Mouse (Mus musculus) right cerebral cortex, adult 18-20 months (tissue): ENCODE measurements around the gene Dmap1.
A peak's percentile ranks its signal among the peaks of the same experiment; 100 is the strongest.

Source experiments
- DNase-seq: peaks from one replicate; pipeline ENCODE4 v3.0.0; 2022; ENCODE audit warnings: mixed read lengths

Dmap1 gene

DNA sequence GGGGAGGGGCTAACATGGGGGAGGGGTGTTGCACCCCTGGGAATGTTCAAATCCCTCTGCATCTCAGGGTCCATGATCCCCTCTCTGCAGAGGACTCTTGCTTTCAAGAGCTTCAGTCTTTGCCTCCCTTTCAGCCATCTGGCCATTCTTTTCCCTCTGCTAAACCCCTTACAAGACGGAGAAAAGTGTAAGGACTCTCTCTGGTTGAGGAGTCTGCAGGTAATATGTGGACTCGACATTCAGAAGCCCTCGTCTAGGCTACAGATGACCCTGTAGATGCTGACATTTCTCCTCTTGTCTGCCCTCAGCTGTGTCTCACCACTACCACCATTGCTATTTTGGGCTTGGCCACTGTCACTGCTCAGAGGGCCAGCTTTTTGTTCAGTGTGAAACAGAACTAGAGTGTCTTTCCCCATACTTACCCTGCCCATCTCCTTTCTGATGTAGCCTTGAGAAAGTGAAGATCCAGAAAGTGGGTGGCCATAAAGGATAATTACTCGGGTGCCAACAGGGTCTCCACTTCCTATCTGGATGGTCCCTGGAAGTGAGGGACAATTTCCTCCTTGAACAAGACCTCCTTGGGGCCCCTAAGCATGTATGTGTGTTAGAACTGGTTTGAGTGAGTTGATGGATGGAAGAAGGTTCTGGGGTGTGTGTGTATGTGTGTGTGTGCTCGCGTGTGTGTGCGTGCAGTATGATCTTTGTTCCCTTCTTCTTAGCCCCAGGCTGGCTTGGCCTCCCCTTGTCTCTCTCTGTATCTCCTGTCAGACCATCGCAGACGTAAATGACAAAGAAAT, 27.2 kb downstream of the Dmap1 start:
- DNase-seq, result no peak

DNA sequence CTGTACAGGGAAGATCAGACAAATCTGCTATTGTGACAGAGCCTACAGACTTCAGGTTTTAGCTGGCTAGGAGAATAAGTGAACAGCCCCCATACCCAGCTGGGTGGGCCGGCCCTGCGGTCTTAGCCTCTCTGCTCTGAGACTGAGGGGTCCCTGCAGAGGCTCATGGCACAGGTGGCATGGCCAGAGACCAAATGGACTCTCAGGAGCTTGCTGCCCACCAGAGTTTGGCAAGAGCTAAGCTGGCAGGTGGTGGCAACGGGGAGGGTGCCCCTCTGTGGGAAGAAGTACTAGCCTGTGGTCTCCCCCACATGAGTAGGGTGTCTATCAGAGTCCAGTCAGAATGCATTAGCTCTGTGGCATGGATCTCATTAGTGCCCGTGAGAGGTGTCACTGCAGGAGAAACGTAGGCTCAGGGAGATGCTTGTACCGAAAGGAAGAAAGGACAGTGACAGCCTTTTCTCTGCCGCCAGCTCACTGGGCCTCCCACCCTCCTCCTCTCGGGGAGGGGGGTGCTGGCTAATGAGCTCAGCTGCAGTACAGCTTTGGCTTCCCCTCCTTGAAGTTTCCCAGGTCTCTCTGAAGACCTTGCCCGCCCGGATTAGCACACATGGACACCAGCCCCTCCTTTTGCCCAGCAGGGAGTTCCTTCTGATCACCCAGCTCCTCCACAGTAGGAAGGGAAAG, 27.9 kb downstream of the Dmap1 start:
- no peak for DNase-seq

DNA sequence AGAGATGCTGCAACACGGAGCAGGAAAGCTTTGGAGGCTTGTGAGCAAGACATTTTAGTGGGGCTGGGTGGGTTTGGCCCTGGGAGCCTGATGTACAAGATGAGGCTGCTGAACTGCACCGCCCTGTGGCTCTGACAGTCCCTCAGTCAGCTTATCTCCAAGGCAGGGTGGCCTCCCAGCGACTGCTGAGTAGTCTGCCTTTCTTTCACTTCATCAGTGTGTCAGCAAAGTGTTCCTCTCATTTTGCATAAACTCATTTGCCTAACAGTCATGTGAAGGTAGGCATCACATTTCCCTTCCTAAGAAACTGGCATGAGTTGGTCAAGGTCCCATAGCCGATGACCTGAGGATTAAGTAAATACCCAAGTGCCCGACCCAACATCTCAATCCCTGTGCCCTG, 29.3 kb downstream of the Dmap1 start:
- no peak for DNase-seq

DNA sequence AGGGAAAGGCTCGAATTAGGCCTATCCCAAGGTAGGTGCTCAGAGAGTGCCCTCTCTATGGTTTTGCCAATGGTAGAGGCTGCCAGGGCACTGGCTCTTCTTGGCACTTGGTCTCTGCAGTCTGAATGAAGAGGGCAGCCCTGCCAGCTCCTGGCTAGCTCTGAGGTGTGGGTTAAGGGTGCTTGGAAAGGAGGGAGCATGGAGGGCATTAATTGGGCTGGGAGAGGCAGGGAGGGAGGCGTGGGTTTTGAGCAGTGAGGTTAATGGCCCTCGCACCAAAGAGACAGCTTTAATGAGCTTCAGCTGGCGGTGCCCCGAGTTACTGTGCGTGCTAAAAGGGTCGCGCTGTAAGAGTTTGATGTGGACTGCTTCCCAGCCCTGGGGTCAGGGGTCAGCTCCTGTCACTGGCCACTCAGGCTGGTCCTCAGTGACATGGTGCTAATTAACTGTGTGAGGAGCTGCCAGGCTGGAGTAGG, 30.4 kb downstream of the Dmap1 start:
- DNase-seq, result peak; percentile 55

DNA sequence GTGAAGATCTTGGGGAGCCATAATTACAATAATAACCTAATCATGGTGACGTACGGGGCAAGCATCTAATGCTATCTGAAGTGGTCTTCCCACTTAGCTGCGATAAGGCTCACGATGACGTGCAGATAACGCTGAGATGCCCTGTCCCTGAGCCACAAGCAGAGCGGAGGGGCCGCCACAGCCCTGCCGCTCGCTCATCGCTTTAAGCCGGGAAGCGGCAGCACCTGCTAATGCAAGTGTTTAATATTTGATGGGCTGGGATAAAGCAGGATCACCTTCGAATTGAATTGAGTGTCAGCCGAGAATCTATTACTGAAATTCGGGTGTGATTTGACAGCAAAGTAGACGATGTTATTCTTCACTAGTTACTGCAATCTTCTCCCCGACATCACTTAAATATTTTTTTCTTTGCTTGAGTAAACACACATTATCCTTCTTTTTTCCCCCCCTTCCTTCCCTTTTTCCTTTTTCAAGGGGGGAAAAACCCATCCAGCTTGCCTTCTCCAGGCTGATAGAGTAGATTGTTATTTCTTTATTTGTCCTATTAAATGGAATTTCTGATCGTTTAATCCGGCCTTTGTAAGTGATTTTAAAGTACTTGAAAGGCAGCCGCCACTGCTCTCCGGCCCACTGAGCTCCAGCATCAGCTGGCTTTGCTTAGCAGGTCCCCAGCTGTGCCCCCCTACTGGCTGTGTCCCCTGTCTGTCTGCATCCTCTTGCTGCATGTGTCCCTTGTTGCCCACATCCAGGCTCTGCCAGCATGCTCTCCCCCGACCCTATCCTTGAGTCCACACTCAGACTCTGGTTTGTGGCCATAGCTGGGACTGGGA, 34.9 kb downstream of the Dmap1 start:
- DNase-seq, result no peak

DNA sequence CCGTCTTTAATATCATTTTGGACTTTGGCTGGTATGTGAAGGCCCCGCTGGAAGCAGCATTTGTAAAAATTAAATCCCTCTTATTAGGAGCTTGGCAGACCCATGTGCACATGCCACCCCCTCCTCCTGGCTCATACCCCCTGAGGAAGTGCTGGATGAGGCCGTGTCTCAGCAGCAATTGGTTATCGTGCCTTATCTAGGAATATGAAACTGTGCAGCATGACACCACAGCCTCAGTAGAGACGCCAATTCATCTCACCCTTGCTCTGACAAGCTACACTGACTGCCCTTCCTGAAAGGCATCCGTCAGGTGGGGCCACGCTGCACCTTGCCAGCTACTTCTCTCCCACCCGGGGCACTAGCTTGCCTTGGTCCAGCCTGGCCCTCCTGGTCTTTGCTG, 35.6 kb downstream of the Dmap1 start:
- no peak for DNase-seq

DNA sequence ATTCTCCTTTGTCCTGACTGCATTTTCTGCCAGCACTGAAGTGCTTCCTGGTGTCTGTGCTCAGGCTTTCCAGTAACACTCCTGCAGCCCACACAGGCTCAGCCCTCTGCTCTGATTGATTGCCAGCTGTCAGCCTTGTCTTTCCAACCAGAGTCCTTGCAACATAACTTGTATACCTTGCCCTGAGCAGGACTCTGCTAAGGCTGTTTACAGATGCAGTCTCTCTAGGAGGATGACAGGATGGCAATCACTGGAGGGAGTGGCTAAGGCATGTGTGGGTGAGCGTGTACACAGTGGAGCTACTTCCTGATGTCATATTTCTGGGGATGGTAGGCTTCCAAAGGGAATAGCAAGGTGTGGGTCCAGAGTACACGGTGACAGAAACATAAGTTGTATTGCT, 36.2 kb downstream of the Dmap1 start:
- no peak for DNase-seq

DNA sequence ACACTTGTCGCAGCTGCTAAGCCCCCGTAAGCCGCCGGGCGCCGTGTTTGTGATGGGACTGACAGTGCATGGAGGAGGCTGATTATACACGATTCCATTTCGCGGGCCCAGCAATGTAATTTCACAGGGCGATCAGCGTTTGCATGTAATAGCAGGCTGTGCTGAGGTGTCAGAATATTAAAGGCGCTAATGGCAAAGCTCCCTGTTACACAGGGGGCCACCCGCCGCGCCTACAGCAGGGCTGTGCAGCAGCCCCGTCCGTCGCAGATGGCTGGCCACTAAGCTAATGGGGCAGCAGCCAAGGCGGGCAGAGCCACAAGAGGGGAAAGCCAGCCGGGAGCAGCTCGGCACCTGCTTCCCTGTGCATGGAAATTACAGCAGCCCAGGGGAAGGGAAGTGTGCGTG, 37.0 kb downstream of the Dmap1 start:
- DNase-seq, result no peak

DNA sequence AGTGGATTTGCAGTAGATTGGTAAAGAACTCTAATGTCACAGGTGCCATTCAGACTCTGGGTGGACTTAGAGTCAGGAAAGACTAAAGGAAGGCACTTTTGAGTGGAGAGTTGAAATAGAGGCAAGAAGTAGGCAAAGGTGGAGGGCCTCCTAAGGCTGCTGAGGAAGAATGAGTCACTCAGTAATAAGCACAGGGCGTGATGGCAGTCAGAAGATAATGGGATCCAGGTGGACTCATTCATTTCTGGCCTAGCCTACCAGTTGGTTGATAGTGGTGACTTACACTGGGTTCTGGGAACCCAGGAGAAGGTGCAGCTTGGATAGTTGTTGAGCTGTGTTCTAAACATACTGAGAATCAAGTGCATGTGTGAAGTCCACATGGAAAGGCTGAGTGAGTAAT, 40.3 kb downstream of the Dmap1 start:
- no peak for DNase-seq

DNA sequence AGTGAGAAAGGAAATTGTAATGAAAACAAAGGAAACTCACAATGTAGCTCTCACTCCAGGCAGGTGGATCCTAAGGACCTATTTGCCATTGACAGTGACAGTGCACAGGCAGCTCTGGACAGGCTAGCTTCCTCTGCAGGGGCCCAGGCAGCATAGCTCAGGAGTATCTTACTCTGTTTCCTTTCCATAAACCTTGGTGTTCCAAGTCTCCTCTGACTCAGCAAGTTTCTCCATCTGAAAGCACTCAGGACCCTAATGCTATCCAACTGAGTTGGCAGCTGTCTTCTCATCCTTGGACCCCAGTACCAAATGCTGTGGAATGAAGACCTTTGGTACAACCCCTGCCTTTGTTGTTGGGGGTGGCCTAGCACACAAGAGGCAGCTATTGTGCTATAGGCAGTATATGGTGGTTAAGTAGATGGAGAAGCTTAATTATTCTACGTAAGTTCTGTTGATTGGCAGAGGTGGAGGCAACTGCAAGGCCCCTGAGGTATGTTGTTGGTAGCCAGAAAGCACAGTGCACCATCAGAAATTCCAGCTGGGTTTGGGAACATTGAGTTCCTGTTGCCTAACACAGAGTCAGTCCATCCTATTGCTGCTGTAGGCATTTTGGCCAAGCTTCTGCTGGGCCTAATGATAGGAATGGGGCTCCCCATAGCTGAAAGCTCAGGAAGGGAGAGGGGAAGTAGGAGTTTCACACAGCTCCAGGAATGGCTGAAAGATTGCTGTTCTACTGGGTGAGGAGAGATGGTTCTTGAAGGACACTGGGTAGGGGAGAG, 41.0 kb downstream of the Dmap1 start:
- DNase-seq, result no peak

DNA sequence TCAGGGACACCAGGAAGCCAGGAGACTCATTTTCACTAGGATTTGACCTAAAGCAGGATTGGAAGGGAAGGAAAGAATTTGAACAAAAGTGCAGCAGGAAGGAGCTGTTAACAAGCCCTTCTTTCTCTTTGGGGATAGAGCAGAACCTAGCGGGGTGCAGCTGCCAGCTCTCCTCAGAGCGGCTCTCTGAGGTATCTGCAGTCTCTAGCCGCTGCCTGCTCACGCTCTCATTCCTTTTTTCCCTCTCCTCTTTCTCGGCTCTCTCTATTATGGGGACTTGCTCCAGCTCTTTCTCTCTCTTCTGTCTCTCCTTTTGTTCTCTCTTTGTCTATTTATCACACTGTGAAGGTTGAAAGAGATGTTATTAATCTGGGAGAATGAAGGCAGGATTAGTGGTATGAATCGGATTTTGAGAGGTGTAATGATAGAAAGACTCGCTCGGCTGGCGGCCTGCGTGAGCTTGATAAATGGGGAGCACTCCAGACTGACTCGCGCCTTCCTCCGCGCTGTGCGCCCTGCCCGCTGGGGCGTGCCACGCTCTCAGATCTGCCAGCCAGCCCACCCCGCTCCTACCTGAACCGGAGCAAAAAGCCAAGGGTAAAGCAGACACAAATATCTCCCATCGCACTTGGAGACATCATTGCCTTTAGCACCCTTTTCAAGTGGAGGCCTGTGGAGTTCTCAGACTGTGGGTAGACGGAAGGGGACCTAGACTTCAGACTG, 45.0 kb downstream of the Dmap1 start:
- no peak for DNase-seq

DNA sequence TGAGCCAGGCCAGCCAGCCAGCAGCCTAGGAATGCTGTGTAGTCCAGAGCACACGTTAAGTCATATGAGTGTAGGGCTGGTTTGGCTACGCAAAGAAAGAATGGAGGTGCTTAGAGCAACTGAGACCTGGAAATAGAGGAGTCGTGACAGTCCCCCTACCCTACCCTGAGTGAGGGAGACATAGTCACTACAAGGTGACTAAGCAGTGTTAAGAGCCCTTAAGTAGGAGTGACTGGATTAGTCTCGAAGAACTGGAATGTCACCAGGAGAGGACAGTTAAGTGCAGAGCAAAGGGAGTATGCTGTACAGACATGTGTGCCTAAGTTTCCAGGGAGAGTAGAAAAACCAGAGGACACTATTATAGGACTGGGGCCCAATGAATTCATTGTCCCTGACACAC, 45.9 kb downstream of the Dmap1 start:
- DNase-seq, result no peak

DNA sequence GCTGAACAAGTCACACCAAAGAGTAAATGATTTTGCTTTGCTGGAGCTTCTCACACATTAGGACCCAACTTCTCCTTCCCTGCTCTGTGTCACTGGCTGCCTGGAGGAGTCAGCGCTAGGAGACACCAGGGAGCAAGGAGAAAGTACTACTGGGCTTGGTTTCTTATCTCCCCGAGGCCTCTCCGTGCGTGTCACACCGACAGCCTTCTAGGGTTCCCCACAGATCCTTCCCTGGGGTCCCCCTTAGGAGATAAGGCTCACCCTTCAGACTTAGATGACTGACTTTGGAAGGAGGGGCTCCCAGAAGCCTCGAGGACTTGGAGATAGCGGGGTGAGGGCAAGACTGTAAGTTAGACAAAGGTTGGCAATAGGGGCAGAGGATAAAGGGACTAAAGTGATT, 47.4 kb downstream of the Dmap1 start:
- DNase-seq, result no peak

DNA sequence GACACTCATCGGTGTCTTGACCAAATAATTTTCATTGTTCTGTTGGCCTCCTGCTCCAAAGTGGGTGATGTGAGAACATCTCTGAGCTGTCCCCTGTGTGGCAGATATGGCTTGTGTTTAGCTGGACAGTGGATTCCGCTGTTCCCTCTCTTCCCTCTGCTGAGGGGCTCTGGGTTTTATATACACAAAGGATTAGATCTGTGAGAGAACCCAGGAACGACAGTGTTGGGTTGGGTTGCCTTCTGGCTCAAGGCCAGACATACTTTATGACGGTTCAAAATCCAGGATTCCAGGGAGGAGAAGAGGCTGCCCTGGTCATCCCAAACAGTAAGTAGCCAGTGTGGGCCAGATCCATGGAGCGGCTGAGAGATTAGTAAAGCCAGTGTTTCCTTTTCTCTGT, 48.5 kb downstream of the Dmap1 start:
- no peak for DNase-seq

DNA sequence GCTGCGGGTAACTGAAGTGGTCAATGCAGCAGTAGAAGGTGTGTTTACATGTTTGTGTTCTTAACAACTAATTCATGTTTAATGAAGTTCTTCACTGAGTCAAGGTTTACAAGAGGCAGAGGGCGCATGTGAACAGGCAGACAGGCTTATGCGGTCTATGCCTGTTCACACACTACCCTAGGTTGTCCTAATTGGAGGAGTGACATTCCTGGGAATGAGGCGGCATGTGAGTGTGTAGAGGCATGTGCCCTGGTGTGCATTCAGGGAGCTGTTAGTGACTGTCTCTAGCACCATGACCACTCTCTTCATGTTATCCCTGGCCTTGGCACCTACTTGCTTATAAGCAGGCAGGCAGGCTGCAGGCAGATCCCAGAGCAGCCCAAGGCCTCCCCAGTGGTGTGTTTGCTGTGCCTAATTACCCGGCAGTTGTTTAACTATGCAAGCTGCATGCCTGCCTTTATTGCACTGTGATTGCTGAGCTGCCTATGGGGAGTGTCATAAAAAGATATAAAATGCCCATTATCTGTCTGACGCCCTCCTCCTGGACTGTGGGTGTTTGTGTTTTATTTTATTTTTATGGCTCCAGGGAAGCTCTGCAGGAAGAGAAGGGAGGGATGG, 51.9 kb downstream of the Dmap1 start:
- DNase-seq, result no peak

DNA sequence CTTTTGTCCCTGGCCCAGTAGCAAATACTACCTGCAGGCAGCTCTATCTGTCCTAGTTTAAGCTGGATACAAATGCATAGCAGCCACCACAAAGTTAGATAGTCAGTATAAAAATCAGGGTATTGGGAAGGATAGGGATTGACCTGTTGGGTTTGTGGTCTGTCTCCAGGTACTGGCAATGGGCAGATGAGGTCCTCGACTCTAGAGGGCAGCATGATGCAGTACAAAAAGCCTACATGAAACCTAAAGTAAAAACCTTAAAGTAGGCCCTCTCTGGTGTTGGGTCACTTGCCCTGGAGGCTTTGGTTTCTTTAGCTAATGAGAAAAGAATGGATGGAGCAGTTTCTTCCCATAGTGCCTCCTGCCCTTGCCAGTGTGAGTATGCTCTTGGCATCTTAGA, 53.6 kb downstream of the Dmap1 start:
- DNase-seq, result no peak
